Mouse (Mus musculus) cerebellum, adult 9-11 months (tissue): ENCODE data around the gene 1810009J06Rik.
"Not testable (repeated sequence)": the region's sequence is repeated elsewhere in the genome, so short reads cannot be mapped to it uniquely, and the experiment has no call there.

Source experiments
- DNase-seq: peaks from one replicate; pipeline ENCODE4 v3.0.0; 2022

The 1810009J06Rik gene

DNA sequence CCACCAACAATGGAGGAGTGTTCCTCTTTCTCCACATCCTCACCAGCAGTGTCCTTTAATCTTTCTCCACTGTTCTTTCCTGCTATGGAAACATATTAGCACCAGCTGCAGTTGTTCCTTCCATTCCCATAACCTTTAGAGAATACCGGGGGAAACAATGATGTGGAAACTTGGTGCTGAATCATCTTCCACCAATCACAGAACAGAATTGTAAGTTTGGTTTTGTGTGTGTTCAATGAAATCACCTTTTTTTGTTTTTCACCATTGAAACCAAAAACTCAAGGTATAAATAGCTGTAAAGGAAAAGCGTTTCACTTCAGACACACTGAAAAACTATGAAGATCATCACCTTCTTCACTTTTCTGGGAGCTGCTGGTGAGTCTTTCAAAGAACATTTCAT is at the start of gene 1810009J06Rik:
TSS of gene 1810009J06Rik (plus strand) at position 301 of the 400 bp plus-strand sequence.
- DNase-seq: not testable (repeated sequence)

DNA sequence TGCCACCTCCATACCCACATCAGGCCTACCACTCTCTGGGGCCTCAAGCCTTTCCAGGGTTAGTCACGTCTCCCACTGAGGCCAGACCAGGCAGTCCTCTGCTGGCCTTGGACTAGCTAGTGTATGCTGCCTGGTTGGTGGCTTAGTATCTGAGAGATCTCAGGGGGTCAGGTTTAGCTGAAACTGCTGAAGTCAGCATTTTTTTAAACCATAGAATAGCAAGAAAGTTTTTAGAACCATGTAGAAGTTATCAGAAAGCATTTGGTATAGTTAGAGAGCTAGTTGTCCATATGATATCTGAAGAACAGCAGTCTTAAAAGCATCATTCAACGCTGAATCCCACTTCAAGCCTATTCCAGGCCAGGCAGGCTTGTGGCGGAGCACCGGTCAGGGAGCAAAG is 44.6 kb upstream of the 1810009J06Rik start:
- DNase-seq: no peak

DNA sequence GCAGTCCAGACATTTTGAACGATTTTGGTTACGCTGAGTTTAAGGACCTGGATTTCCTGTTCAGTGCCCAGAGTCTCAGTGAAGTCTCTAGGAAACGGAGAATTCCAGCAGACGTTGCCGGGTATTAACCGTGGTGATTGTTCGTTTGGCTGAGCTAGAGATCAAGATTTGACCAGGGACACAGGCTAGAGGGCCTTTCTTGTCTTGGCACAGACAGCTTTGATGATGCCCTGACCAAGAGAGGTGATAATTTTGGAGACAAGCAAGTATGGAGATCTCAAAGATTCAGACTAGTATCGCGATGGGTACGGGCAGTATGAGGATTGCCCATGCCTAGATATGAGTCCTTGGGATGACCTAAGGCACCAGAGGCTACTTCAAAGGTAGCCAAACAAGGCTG is 24.1 kb upstream of the 1810009J06Rik start, which contains the start of gene 1700074P13Rik:
TSS of gene 1700074P13Rik (minus strand) at position 101 of the 400 bp plus-strand sequence.
- no peak for DNase-seq

DNA sequence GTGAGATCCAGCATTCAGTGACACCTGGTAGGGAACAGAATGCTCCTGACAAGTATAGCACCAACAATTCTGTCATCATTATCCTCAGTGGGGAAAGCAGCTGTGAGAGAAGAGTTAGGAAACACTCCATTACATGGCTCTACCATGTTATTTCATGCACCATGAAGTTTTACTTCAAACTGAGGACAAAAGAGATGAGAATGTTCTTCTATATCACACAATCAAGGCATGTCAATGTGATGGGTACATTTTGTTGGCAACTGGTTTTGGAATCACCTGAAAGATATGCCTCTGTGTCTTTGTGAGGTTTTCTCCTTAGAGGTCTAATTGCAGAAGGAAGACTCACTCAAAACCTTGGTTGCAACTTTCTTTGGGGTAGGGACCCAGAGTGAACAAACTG is 12.8 kb upstream of the 1810009J06Rik start, which contains the start of gene Gm4744:
TSS of gene Gm4744 (minus strand) at position 101 of the 400 bp plus-strand sequence.
- no peak for DNase-seq

DNA sequence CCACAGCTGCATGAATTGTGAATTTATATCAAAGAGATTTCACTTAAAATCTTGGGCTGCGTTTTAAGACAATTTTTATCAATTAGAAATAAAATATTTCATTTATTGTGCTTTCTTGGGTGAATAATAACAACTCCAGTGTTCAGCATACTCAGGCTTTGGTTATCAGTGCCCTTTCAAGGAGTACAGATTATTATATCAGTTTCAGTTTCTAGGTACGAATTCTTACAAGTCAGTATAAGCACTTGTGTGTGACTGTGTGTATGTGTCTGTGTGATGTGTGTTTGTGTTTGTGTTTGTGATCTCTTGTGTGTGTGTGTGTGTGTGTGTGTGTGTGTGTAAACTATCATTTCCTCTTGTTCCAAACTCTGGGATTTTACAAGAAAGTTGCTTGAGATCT is 10.8 kb upstream of the 1810009J06Rik start:
- DNase-seq: no peak

DNA sequence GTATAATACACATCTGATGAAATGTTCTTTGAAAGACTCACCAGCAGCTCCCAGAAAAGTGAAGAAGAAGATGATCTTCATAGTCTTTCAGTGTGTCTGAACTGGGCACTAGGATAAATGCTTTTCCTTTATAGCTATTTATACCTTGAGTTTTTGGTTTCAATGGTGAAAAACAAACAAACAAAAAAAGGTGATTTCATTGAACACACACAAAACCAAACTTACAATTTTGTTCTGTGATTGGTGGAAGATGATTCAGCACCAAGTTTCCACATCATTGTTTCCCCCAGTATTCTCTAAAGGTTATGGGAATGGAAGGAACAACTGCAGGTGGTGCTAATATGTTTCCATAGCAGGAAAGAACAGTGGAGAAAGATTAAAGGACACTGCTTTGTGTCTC is 34.8 kb downstream of the 1810009J06Rik start, which contains the start of gene Gm2663:
TSS of gene Gm2663 (minus strand) at position 101 of the 400 bp plus-strand sequence.
- DNase-seq: not testable (repeated sequence)

DNA sequence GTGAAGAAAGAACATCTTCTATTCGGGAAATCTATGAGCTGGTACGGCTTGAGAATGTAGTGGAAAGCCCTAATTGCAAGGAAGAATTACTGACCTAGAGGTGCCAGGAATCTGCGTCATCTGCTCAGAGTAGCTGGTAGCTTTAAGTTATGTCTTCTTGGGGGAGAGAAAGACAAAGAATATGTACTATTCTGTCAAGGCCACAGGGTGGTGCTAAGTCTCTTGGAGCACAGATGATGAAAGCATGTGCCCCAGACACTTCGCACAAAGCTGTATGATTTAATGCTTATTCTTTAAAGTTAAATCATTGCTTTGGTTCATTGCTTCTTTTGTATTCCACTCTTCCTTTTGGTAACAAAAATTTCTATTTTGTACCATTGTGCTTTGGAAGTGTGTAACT is 50.5 kb downstream of the 1810009J06Rik start:
- no peak for DNase-seq
